Mouse (Mus musculus) c-Kit-positive CD71-positive TER-119-positive erythroid progenitor cells, embryonic 14.5 days (primary cell): ENCODE data around the gene Rrh.

ENCODE experiments used
- DNase-seq: peaks from one replicate; pipeline ENCODE4 v3.0.0-alpha.2; 2013; ENCODE audit warnings: low spot score

The Rrh gene

DNA sequence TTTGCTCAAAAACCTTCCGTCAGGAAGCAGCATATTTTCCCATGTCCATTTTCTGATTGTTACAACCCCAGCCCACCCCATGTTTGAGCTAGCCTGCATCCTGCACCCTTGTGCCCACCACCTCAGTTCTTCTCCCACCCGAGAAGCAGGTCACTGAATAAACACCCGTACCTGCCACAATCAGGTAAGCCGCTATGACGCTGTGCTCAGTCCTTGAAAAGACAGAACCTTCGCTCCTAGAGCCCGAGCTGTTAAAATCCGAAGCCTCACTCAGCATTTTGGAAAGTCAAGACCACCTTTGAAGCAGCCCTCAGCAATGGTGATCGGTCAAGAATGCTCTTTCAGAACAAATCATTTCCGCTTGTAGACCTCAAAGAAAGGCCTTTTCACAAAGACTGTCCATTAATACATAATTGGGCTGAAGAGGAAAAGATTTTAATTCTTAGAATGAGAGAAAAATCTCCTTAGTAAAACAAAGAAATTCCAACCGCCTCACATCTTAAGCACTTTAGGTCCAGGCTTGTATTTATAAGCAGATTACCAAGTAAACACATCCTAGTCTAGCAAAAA, at the start of gene Rrh:
TSS of gene Rrh (minus strand) at position 382 of the 570 bp plus-strand sequence.
- DNase-seq: no peak

DNA sequence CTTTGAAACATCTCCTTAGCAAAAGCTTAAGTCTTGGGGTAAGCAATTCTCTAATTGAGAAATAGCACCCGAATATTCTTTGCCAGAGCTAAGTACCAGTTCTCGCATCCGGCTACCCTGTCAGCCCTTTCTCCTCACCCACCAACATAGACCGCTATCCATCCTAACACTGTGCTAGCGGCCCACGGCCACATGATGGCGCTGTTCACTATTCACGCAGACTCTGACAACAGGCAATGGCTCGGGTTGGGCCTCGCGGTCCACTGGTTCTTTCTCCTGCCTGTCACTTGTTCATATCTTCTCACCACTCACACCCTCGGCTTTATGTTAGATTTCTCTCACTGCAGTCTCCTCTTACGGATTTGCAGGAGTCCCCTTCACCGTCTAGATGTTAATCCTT, 41.3 kb upstream of the Rrh start:
- DNase-seq: peak; percentile 33

DNA sequence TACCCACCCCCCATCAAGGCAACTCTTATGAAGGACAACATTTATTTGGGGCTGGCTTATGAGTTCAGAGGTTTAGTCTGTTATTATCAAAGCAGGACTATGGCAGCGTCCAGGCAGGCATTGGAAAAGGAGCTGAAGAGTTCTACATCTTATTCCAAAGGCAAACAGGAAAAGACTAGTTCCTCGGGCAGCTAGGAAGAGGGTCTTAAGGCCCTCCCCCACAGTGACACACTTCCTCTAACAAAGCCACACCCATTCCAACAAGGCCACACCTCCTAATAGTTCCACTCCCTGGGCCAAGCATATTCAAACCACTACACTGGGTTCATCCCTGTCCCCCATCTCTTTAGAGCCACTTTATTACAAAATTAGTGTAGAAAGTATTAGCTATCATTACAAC, 40.2 kb upstream of the Rrh start:
- DNase-seq: no peak

DNA sequence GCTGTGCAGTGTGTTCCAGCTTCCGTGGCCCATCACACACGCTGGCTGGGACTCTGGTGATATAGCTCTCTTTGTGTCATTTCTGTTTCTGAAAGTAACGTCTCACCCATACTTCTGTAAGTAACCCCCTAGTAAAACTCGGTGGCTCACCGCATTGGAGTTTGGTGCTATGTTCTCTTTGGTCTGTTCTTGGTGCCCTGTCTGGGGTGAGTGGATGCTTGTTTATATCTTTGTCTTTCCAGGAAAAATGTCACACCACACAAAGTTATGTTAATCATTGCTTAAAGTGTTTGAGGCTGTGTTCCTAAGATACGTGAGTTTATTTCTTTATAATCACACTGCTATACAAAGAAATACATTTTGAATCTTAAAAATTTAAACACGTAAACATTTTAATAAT, 24.5 kb upstream of the Rrh start:
- DNase-seq: no peak

DNA sequence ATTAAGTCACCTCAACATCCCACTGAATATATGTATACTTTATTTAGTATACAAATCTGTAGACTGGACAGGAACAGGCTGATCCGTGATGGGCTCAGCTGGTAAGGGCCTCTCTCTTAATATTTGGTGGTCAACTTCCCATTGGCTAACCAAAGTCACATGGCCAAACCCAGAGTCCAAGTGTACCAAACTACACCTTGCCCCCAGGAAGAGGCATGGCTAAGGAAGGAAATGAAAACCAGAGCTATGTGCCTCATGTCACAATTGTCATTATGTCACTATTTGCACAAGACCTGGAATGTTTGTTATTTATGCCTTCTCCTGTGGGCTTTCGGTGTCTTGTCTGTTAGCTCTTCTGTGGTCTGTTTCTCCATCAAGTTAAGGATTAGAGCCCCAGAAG, 23.5 kb upstream of the Rrh start:
- no peak for DNase-seq

DNA sequence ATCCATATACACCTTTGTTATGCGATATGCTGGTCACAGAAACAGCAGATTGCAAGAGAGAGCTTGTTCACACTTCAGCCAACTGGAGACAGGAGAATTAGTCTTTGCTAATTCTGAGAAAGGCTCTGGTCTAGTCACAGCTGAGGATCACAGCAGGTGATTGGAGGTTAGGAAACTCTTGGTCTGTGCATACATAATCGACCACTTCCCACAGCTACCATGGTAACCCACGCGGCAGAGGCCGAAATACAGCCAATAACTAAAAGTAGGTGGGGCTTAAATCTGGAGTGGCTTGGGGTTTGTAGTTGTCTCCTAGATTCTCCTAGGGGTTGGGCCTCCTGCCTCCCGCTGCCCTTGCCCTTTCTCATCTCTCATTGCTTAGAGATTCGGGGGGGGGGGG, 15.6 kb upstream of the Rrh start:
- no peak for DNase-seq

DNA sequence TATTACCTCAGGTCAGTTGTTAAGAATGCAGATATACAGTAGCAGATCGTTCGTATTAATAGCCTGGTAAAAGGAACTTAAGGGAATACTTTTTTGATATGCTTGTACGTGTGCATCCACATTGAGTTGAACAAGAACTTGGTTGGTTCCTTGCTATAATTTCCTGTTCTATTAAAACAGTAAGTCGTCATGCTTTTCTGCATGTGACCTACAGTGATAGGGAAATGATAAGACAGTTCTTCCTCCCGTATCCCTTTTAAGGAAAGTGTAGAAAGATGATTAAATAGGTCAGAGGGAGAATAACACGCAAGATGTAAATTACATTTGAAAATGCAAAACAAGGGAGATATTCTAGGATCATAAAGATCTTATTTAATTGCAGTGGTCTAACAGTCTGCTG, 14.6 kb upstream of the Rrh start:
- DNase-seq: no peak

DNA sequence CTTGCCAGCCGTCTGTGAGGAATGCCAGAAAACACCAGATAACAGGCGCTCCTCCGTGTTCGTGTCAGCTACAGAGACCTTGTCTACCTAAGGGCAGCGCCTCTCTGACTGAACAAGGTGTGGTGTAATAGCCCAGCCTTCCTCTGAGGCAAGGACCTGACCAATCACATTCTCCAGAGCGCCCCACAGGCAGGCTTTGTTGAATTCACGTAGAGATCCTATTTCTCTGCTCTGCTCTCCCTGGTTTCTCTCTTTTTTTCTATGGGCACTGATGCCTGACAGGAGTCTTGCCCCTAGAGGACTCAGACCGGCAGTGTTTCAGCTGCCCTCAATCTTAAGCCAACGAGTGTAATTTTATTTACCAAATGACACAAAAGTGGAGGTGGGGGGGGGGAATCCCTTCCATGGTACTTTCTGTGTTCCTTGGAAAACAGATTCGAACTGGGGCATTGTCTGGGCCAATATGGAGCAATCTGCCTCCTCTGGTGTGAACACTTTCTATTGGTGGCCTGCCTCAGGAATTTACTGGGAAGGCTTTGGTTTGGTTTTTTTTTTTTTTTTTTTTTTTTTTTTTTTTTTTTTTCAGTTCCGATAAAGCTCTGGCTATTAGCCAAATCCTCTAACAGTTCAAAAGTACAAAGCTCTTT, 13.8 kb upstream of the Rrh start:
- DNase-seq: no peak

DNA sequence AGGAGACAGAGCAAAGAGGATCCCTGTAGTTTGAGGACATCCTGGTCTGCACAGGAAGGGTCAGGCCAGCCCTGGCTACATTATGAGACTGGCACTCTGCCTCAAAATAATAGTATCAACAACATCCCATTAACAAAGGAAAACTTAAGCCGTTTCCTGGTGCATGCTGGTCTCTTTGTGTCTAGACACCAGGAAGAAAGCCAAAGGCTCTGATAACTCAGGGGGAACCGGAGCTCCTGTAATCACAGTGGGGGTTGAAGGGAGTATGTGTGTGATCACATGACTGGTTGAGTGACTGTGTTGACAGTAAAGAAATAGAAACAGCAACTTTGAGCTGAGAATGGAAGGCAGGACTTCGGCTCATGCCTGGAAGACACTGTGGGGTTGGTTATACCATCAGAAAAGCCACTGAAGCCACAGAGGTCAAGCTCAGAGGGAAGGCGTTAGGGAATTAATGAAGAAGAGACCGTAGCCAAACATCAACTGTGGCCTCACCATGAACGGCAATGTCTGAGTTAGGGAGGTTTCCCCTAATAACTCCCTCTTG, 13.1 kb upstream of the Rrh start, which contains the start of gene Cfi:
TSS of gene Cfi (plus strand) at position 497 of the 547 bp plus-strand sequence.
- DNase-seq: no peak

DNA sequence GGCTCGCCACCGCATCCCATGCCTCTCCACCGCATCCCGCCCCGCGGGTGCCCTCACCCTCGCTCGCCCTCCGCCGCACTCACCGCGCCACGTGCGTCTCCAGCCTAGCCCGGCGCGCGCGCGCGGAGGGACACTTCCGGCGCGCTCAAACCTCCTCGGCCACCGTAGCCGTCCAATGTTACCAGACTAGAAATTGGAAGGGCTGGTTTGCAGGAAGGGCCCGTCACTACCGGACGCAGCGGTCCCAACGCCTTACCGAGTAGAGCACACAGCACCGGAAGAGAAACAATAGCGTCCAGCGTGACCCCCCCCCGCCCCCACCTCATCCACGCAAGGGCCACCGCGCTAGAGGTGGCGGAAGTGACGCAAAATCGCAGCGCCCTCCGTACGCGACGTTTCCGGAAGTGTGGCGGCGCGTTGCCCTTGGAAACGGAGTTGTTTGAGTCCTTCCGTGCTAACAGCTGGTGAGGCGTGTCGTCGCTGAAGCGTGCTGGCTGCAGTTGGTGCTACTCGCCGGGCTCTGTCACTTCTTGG, 8.7 kb upstream of the Rrh start, which contains the start of gene Gar1:
TSS of gene Gar1 (minus strand) at position 362 of the 534 bp plus-strand sequence.
- peak; percentile 95 for DNase-seq

DNA sequence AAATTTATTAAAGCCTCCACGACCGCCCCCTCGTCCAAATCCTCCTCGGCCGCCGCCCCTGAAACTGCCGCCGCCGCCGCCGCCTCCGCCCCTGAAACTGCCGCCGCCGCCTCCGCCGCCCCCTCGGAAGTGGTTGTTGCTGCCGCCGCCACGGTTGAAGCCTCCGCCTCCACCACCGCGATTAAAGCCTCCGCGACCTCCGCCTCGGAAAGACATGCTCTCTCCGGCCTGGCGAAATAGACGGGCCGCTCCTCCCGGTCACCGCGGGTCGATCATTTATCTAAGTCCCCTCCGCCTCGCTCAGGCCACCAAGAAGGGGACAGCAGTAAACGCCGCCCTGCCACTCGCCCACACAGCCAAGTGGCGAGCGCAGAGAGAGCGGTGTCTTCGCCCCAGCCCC, 8.2 kb upstream of the Rrh start:
- peak; percentile 35 for DNase-seq

DNA sequence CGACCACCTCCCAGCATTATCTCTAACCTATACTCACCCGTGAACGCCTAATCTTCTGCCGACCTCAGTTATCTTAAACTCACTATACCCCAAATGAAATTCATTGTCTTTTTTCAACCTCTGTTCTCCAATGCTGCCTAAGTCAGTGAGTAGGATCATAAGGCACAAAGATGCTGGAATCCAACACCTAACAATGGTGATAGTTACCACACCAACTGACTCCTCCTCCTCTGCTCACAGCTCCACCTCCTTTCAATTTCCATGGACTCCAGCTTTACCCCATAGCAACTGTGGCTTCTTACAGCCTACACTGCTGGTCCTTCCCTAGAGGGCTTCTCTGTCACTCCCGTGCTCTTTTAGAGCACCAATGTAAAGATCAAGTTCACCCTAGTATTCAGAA, 5.3 kb upstream of the Rrh start:
- no peak for DNase-seq

DNA sequence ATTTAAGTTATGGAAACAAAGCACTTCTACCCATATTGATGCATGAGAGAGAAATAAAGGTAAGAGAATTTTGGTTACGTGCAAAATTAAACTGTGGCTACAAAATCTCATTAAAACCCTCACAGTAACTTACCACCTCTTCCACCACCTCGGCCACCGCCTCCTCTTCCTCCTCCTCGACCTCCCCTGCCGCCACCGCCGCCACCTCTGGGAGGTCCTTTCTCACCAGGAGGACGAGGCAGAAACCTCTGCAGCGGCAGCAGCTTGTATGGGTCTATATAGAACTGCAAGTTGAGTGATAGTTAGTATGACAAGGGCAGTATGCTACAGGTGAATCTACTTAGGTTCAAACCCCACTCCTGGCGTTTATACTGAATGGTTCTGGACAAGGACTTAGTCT, 4.3 kb upstream of the Rrh start:
- no peak for DNase-seq

DNA sequence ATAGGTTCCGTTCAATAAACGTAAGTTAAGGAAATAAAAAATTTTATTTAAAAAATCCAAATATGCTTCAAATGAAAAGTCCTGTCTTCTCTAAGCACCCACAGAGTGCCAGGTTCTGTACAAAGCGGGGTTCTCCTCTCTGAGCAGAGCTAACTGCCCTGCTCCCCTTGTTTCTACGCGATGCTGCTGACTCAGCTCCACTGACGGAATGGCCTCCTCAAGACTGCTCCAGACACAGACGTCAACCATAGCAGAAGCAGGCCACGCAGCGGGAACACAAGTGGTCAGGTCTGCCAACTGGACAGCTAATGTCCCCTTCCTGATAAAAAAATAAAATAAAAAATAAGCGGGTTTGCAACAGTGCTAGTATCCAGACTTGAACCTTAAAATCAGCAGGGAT, 2.5 kb upstream of the Rrh start:
- no peak for DNase-seq

DNA sequence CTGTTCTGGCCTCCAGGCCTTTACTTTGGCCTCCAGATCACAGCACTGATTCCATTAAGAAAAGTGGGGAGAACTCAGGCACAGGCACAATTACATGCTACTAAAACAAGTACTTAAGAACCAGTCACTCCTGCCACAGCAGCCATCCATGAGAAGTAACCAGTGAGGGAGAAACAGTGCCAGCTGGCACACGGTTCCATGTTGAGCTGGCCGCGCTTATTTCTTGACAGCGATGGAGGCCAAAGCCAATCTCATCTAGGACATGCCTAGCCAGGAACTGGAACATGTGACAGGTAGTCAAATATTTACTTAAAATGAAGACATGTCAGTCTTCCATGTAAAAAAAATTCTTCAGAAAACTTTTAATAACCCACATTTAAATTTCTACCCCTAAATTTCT, 1.8 kb upstream of the Rrh start:
- DNase-seq: no peak

DNA sequence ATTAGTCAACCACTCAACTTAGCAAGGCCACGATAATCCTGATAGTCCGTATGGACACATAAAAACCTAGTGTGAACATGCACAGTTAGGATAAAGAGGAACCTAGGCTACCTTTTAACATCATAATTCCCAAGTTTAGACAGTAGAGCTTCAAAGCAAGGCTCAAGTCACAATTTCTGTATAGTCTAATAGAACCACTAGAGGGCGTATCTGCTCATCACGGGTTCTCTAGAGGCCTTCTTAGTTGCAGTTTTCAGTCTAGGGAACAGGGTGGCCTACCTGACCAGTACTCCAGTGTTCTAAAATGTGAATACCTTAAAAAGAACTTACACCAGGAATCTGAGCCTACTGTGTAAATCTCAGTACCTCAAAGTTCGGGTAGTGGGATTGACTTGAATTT, 906 bp upstream of the Rrh start:
- DNase-seq: peak; percentile 40

DNA sequence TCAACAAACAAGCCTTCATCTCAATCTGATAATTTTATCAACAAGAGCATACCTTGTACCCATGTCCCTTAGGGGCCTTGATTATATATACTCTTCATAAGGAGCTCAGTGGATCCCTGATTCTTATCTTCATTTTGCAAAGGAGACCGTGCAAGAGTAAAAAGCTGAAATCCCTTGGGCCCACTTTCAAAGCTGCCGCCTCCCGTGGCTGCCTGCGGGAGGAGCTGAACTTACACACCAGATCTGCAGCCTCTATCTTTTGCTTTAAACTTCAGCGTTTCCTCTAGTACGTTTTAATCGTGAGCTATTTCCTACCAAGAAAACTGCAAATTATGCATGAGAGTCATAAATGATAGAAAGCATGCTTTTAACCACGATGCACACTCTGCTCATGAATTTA, 651 bp downstream of the Rrh start:
- no peak for DNase-seq

DNA sequence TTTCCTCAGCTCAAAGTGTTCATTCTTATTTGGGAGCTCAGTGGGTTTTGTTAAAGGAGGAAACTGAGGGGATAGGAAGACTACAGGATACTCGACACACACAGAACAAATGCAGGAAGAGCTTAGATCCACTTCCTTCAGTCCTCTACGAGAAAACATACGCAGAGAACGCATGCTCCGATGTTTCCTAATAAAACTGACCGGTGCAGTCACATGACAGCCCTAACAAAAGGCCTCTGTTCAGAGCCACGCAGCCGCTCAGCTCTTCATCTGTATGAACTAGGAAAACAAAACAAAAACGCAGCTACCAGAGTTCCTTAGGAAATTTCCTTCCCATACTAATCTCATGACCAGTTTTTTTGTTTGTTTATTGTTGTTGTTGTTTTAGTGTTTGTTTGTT, 1.5 kb downstream of the Rrh start:
- no peak for DNase-seq

DNA sequence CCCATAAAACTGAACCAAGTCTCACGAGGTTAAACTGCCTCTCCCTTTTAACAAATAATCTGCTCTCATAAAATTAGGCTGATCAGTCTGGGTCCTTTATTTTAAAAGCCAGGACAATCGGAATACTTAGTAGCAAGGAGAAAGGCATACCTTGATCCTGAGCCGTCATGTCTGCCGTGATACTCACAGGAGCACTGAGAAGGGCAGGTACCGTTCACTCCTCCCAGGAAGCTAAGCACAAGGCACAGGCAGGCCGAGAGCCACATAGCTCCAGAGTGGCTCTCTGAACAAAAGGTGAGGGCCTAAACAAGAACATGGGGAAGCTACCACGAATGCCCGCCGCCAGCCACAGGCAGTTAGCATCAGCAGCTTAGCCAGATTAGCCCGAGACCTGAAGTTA, 18.6 kb downstream of the Rrh start, which contains the start of gene Lrit3:
TSS of gene Lrit3 (minus strand) at position 266 of the 400 bp plus-strand sequence.
- no peak for DNase-seq

DNA sequence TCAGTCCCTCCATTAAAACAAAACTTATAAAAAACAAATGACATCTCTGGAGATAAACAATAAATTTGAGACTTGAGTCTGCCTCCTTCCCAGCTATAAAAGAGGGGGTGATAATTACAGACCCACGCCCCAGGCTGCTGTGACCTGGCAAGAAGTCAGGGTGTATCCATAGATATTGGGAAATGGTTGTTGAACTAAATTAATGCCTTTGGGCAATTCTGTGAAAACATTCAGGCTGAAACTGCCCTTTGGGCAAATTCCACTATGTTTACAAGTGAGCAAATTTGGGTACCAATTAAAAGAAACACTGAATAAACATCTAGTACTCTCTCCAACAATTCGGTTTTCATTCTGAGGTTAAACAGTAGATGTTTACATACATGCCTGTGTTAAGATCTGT, 23.4 kb downstream of the Rrh start:
- no peak for DNase-seq

DNA sequence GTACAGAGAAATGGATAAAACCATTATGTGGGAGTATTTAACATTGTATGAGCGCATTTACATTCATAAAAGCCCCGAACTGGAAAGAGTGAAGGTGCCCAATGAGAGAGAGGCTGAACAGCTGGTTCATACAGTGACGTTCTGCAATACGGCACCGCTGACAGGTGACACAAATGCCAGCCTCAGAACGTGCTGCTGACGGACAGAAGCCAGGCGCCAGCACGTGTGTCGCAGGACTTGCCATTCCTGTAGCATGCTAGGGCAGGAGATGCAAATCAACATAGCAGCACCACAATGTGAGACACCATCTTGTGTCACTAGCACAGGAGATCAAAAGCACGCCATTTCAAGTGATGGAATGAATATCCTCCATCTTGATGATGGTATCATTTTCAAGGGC, 23.8 kb downstream of the Rrh start:
- no peak for DNase-seq

DNA sequence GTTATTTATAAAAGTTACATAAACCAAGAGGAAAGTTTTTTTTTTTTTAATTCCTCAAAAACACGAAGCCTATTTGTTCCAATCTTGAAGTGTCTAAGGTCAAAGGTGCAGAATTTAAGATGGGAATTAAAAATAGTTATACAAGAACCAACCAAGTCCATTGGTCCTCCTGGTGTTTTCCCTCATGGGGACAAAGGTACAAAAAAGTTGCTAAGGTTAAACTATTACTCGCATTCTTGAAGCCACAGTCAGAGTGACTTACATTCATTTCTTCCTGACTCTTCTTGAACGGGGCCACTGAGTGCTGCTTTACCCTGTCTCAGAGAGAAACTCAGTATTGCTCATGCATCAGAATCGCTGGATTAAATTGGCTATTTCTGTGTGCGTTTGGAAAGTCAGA, 25.0 kb downstream of the Rrh start:
- DNase-seq: no peak

DNA sequence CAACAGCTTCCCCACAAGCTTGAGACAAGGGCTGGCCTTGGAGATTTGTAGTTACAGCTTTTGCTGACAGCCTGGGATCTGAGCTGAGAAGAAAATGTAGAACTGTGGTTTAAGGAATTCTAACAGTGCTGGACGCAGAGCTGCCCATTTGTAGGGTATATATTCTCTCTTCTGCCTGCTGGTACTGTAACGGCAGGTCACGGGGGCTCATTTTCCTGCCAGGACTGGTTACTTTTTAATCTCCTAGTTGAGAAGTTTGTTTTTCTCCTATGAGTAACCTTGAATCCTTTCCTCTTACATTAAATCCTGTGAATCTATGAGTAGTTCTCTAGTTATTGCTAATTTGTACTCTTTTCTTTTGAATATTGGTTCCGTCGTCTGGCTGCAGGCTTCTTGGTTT, 28.6 kb downstream of the Rrh start:
- DNase-seq: no peak

DNA sequence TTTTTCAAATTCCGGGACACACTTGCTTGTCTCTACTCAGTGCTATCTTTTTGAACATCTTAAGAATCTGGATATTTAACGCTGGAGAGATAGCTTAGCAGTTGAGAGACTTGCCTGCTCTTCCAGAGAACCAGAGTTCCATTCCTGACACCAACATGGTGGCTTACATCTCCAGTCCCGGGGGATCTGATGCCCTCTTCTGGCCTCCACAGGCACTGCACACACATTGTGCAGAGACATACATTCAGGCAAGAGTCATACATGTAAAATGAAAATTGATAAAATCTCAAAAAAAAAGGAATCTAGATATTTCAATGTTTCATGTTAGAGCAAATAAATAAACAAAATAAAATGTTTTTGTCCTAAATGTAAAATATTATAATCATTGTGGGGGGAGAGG, 39.6 kb downstream of the Rrh start:
- DNase-seq: no peak
